Mouse (Mus musculus) kidney, adult 9 months (tissue): ENCODE measurements around the gene Pank2.

Source experiments
- DNase-seq: peaks from one replicate; pipeline ENCODE4 v3.0.0; 2022

Gene Pank2

DNA sequence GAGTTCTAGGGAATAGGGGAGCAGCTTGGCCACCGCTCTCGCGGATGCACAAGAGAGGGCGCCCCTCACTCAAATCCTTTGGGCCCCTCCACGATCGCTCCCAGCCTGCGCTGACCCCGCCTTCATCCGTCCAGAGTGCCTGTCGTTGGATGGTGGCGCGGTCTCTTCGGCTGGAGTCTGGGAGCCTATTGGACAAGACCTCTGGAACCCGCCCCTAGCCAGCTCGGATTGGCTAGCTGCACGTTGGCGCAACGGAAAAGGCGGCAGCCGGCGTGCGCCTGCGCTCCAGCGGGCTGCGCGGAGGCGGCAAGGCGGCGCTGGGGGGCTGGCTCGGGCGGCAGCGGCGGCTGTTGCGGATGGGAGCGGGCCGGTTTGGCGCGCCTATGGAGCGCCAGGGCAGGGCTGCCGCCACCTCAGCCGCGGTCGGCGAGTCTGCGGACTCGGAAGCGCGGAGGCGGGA lies at the start of gene Pank2:
Gene Pank2, plus strand, starts transcription at position 283 of the 460 bp plus-strand sequence.
- peak; percentile 98 for DNase-seq

DNA sequence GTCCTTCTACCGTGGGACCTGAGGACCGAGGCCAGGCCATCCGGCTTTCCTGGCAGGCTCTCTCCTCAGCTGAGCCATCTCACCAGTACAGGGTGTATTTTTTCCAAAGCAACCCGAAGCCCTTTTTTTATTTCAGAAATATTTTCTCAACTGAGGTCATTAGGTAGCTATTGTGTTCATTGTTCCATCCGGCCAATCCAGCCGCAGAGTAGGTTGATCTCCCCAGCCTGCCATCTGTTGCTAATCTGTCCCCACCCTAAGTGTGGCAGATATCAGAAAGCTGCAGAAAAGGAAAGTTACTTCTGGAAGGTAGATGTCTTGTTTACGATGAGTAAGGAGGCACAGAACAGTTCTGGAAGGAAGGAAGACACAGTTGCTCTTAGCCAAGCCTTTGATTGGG lies 48.5 kb upstream of the Pank2 start:
- no peak for DNase-seq

DNA sequence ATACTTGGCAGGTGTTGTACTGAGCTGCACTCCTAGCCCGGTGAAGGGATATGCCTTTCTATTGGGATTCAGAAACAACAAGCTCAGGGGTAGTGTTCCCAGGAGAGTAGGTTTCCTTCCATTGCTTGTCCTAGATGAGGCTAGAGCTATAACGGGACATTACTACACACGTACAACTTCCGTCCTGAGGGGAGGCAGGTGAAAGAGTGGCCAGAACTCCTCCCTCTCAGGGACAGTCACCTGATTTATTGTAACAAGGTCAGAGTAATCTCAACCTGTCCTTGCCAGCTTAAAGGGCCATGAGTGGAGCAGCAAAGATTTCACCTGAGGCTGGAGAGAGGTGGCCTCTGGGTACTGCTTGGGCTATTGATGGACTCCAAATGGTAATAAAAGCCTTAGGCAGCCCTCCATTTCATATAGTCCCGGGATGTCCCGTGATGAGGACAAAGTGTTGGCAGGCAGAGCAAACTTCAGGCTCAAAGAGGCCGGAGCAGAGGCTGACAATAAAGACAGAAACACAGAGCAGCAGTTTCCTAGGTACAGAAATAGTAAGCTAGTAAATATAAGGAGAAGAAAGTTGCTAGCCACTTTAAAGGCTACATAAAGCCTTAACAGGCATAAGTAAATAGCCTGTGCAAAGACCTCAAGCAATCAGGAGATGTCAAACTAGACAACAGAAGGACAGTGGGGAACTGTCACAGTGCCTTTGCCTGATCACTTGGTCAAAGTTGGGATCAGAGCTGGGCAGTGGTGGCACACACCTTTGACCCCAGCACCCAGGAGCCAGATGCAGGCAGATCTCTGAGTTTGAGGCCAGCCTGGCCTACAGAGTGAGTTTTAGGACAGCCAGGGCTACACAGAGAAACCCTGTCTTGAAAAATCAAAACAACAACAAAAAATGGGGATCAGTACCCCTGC lies 46.1 kb upstream of the Pank2 start:
- DNase-seq, result peak; percentile 72

DNA sequence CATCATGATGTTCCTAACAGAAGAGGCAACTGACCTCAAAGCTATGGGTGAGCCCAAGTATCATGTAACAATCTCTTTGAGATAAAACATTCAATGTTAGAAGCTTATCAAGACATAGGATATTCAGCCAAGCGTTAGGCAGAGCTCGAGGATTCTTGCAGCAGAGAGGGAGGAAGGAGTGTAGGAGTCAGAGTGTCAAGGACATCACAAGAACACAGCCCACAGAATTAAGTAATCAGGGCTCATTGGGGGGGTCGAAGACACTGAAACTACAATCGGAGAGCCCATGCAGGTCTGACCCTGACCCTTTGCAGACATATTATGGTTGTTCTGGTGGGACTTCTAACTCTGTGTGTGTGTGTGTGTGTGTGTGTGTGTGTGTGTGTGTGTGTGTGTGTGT lies 42.3 kb upstream of the Pank2 start:
- no peak for DNase-seq

DNA sequence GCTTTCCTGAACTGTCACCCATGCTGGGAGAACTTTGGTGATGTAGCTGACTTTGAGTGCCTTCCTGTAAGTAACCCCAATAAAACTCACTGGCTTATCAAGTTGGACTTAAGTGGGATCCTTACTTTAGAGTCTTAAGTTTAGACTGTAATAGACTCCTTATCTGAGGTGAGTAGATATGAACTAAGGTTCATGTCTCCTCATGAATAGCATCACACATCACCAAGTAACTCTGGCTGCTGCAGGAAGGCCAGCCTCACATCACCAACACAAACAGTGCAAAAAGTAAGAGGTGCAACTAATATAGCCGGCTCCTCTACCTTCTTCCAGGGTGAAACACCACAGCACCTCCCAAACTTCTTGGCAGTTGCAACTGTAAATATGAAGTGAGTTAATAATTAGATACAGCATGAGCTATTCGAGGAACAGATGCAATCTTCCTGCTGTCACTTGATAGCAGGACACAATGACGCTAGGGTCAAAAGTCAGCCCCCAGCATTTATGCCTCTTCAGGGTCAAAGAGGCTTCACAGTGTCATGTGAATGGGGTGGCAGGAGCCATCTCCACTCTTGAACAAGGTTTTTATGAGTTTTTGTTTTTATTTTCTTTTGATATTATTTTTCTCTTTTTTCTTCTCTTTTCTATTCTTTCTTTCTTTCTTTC lies 40.3 kb upstream of the Pank2 start:
- DNase-seq, result peak; percentile 33

DNA sequence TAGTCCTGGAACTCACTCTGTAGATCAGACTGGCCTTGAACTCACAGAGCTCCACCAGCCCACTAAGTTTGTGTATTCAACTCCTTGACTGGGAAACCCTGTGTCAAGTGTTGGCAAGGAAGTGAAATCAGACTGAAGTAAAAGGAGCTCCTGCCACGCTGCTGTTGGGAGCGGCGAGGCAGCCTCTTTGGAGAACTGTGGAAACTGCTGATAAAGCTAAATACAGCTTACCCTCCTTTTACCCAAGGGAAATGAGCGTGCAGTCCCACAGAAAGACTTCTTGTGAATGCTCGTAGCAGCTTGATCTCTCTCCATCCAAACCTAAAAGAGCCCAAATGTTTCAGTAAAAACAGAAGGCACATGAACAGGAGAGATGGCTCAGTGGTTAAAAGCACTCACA lies 39.7 kb upstream of the Pank2 start:
- DNase-seq, result peak; percentile 33

DNA sequence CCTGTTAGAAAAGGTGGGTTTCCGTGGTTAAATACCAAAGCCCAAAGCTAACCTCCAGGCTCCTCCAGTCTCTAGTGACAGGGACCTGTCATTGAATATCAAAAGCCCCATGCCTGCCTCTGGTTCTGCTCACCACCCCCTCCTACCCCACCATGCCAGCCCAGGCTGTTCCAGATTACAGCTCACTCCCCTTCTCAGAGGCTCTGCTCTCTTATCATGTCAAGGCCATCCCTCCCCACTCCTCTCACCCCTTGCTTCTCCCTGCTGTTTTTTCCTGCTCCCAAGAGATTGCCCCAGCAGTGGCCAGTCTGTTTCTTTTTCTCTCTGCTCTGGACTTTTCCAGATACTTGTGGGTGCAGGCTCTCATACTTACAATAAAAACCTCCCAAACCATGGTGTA lies 38.7 kb upstream of the Pank2 start:
- DNase-seq, result no peak

DNA sequence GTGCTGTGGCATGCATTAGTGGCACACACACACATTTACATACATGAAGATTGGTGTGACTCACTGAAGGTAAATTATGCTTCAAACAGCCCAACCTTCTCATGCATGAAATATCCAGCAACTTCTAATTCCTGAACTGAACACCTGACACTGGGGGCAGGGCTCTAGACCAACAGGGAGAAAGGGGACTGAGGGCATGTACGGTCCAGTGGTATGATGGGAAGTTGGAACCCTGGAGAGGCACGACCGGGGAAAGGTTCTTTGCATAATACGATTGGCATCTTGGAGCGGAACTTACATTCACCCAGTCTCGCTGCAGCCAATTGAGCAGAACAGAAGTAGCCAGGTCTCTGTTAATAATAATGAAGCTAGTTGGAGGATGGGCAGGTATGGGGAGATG lies 37.1 kb upstream of the Pank2 start:
- DNase-seq, result peak; percentile 85

DNA sequence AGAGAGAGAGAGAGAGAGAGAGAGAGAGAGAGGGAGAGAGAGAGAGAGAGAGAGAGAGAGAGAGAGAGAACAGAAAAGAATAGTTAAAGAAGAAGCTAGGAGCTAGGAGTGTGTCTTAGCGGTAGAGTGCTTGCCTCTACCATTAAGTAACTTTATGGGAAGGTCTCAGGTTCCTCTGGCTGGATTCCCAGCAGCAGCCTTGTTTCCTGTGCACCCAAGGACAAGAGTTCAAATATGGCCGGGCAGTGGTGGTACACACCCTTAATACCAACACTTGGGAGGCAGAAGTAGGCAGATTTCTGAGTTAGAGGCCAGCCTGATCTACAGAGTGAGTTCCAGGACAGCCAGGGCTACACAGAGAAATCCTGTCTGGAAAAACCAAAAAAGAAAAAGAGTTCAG lies 35.6 kb upstream of the Pank2 start:
- peak; percentile 44 for DNase-seq

DNA sequence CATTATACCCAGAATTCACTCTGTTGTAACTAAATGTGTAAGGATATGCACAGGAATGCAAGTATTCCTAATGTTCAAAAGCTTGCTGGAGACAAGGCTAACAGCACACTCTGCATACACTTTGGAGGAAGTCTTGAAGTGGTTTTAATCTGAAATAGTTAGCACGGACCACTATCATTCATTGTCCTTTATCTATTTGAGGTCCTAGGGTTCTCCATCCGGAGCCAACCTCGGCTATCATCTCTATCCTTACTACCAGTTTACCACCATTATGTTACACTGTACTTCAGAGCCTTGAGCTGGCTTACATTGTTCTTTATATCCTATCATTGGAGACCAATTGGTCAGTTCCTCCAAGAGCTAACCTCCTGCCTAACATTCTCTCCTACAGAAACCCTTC lies 35.1 kb upstream of the Pank2 start:
- DNase-seq, result no peak

DNA sequence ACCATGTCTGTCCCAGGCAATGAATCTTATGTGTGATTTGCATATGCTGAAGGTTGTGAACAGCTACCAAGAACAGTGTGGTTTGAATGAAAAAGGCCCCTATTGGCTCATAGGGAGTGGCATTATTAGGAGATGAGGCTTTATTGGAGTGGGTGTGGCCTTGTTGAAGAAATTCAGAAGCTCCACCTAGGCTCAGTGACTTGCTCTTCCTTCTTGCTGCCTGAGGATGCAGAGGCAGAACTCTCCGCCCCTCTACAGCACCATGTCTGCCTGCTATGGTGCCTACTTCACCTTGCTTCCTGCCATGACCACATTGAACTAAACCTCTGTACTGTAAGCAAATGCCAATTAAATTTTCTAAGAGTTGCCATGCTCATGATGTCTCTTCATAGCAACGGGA lies 29.7 kb upstream of the Pank2 start:
- no peak for DNase-seq

DNA sequence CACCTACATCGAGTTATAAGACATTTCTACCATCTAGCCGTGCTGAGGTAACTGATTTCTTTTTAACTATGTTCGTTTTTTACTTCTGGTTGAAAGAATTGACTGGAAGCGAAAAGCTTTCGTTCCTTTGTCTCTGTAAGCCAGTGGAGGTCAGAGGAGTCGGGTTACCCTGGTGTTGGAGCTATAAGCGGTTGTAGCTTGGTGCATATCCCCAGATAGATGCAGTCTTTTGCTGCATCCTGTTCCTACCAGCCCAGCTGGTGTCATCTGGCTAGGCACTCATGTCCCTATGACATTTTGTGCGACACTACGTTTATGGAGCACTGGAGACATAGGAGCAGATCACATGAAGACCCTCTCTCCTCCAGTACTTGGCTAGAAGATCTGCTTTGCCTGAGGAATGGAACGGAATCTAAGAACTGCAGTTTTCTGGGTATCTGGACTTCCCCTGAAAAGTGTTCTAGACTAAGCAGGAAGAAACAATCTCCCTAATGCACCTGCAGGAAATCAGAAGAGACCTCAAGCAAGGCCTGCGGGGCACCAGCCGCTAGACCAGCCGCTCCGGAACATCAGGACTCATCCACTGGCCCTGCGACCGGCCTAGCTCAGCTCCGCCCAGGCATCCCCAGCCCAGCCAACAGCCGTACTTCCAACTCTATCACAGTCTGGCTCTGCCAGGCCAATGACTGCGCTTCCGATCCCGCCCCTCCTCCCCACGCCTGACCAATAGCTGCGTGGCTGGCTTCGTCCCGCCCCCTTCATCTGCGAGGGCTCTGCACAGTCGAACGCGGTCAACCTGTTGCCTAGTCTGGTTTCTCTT lies 28.8 kb upstream of the Pank2 start, which contains the start of gene Mavs:
Gene Mavs, plus strand, starts transcription at position 757 of the 820 bp plus-strand sequence.
- DNase-seq, result peak; percentile 98

DNA sequence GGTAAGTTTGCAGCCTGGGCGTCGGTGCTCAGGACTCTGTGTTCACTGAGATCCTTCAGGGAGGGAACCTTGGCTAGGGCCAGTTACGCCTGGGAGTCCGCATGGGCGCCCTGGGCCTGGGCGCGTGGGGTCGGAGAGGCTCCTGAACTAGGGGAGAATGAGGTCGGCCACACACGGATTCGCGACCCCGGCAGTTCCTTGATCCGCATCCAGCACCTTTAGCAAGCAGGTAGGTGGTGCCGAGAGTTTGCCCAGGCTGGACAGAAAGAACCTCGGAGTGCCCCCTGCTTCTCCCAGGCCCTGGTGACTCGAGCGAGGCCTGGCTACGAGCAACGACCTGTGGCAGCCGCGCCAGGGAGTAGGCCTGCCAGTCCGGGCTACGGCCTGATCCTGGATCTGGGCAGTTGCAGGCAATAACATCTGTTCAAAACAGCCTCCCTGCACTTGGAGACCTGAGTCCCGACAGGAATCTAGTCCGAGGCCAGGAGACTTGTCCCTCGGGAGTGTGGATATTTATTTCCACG lies 28.1 kb upstream of the Pank2 start:
- no peak for DNase-seq

DNA sequence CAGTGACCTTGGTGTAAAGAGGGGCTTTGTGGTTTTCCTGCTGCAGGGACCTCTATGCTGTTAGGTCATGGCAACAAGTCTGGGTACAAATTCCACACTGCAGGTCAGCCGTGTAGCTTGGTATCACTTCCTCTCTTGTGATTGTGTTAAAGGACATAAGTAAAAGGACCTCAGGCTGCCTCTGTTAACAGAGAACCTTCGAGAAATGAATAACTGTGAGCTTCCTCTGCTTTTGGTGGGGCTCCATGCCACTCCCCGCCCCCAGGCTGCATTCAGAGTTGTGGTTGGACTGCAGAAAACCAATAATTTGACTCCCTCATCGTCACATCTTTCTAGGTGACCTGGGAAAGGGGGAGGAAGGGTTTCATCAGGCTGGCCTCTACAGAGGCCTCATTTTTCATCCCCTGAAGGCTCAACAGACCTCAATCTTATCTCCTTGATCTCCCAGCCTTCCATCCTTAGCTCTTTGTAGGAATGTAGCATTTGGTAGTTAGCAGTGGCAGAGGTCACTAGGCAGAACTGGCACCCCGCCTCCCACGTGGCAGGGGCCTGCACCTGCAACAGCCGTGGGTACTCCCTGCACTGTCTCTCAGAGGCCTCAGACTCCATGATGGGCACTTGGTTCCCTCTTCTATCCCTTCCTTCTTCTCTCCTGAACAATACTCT lies 27.2 kb upstream of the Pank2 start:
- DNase-seq, result peak; percentile 73

DNA sequence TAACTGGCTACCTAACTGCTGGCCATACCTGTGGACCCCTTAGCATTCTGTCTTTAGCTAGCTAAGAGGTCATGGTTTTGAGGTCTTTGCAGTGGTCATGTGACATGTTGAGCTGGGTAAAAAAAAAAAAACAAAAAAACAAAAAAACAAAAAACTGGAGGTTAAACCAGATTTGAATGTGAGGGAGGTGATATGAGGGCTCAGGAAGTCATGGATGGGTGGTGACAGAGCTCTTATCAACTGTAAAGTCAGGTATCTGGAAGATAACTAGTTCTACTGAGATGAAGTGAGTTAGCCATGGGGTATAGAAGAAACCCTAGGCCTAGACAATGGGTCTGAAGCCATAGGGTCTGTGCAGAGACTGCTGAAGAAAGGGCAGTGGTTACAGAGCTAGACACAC lies 20.1 kb upstream of the Pank2 start:
- no peak for DNase-seq

DNA sequence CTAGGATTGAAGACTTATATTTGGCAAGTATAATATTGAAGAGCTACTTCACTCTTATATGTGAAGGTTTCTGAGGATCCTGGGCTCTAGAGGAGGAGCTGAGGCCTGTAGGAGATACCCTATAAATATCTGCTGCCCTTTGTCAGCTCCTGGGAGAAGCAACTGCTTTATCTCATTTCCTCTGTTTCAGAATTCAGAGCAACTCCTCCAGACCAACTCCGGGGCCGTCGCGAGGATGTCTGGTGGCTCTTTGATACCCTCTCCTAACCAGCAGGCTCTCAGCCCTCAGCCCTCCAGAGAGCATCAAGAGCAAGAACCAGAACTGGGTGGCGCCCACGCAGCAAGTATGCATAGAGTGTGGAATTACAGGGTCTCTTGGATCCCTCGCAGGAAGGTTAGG lies 19.4 kb upstream of the Pank2 start:
- DNase-seq, result no peak

DNA sequence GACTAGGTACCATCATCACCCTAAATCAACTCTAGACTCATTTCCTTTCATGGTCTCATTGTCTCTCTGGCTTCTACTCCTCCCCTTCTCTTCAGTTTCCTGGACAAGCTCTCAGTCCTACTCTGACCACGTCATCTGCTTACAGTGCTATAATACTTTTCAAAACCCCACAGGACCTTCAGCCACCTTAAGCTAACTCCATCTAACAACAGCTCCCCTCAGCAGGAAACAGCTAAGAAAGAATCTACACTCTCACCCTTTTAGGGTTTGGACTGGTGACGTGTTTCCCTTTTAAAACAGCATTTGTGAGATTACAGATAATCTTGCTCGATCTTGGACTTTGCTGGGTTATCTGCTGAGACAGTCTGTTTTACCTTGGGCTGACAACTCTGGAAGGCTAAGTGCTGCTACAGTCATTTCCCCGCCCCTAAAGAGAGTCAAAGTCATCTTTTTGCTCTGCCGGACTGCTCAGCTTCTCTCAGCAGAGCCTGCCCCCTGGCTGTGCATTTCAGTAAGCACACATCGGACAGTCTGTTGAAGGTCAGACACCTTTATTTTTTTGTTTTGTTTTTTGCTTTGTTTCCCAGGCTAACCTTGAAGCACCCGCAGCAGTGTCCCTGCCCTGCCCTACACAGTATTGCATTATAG lies 8.5 kb upstream of the Pank2 start:
- peak; percentile 86 for DNase-seq

DNA sequence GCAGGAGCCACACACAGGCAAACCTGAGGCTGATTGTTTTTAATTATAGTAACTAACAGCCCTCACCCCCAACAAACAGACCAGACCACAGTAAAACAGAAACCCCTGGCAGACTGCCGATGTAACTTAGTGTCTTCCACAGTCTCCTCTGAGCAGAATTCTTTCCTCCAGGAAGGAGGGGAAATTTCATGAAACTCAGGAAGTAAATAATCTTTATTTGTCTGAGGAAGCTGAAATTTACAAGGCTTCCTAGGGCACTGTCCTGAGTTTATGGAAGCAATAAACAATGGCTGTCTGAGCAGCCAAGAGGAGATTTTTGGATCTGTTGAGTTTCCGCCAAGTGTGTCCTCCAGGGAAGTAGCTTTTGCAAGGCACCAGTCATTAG lies 8.0 kb upstream of the Pank2 start:
- DNase-seq, result peak; percentile 54

DNA sequence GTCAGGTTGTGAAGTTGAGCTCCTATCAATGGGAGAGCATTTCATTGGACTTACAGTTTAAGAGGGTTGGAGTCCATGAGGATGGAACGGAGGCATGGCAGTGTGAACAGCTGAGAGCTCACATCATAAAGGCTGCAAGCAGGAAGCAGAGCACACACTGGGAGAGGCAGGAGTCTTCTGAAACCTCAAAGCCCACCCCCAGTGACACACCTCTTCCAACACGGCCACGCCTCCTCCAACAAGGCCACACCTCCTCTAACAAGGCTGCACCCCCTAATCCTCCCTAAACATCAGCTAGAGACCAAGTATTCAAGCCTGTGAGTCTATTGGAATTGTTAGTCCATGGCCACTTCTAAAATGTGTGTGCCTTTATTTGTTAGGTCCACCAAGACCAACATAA lies 6.6 kb upstream of the Pank2 start:
- DNase-seq, result no peak

DNA sequence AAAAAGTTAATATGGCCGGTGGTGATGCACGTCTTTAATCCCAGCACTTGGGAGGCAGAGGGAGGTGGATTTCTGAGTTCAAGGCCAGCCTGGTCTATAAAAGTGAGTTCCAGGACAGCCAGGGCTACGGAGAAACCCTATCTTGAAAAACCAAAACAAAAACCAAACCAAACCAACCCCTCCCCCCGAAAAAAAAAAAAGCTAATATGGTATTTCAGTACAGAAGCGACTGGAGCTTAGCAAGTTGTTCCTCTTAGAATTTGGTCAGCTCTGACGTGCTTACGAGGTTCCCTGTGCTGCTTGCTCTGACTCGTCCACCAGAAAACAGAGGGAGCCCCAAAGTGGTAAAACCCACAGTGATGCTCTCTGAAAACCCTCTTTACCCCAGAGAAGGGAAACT lies 3.6 kb upstream of the Pank2 start:
- no peak for DNase-seq

DNA sequence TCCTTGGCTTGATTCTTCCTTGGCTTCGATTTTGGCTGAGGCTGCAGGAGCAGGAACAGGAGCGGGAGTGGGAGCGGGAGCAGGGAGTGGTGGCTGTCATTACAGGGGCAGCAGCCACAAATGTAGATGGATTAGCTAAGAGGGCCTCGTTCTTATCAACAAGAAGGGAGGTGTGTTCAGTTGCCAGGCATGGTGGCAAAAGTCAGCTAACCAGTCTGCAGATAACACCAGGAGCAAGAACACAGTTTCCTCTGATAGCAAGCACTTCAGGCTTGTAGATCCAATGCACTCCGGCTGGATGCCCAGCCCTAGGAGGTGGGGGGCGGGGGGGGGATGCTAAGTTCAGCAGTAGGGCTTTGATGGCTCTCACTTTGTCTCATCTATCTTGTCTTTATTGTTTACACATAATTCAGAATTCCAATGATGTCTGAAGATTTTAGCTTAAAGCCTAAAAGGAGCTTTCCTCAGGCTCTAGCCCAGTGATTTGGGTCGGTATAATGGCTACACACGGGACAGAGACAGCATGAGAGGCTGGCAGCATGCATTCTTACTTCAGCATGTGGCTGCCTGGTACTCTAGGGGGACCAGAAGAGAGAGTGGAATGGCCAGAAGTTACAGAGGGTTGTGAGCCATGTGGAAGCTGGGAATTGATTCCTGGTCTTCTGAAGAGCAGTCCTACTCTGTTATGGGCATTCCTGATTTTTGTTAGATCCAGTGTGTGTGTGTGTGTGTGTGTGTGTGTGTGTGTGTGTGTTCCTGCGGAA lies 1.6 kb upstream of the Pank2 start:
- no peak for DNase-seq
